Comparison of ENCODE assay signal across 8 mouse cellular contexts in genomic region chr8:123442351-123442750, GRCm38 (mm10). TPM values are rescaled to one million over a fixed set of nuclear protein-coding genes. Genes with fewer than 3 reads are reported as not detected.
A peak's percentile ranks its signal among the peaks of the same experiment; 100 is the strongest.
DNase-seq lines count a peak whose midpoint lies in the region; ATAC-seq and TF ChIP-seq lines count a peak whose summit lies in the region.

No protein-coding gene starts in this region.

- TF ChIP-seq POLR2A in embryonic fibroblast, embryonic 13.5 days (IDR thresholded peaks at IDR 0.05; ENCODE audit: low read depth, low read length): peak; percentile 47

- H3K27me3 ChIP-seq in kidney, embryonic 14.5 days (ENCODE audit: control insufficient read depth, insufficient read depth, low read length): no peaks in the 10 kb centered on the region
- no peaks in the 10 kb centered on the region for H3K27me3 ChIP-seq in limb, embryonic 10.5 days (ENCODE audit: low read depth, poor library complexity, severe bottlenecking)
- no peaks in the 10 kb centered on the region for H3K27me3 ChIP-seq in neural tube, embryonic 12.5 days (replicated peaks)

- TF ChIP-seq CTCF in embryonic fibroblast, embryonic 13.5 days (IDR thresholded peaks at IDR 0.05; ENCODE audit: borderline replicate concordance, insufficient read depth, low read length): no peak

- 0 out of 2 replicates have a peak overlapping the region, but pooled peaks have one; percentile 61 for H3K4me2 ChIP-seq in kidney, embryonic 14.5 days (replicated peaks; ENCODE audit: low read depth, low read length)
- peak overlapping the region; percentile 77; the same call in 1 of the 2 replicates for H3K4me2 ChIP-seq in neural tube, embryonic 12.5 days (replicated peaks)

- no peaks in the 10 kb centered on the region for H3K9me3 ChIP-seq in kidney, embryonic 14.5 days (ENCODE audit: control insufficient read depth, low read length)
- H3K9me3 ChIP-seq in limb, embryonic 10.5 days (replicated peaks): no peaks in the 10 kb centered on the region
- no peaks in the 10 kb centered on the region for H3K9me3 ChIP-seq in neural tube, embryonic 12.5 days

- H3K4me3 ChIP-seq in kidney, embryonic 14.5 days (ENCODE audit: low read length): no peak overlapping the region
- H3K4me3 ChIP-seq in embryonic fibroblast, embryonic 13.5 days (ENCODE audit: insufficient read depth, low read length): no peak overlapping the region
- H3K4me3 ChIP-seq in limb, embryonic 10.5 days: peak overlapping the region; percentile 76
- H3K4me3 ChIP-seq in neural tube, embryonic 12.5 days: no peak overlapping the region; the same call in 1 of the 2 replicates

- no peak overlapping the region for H3K27ac ChIP-seq in kidney, embryonic 14.5 days (ENCODE audit: low read depth, low read length)
- H3K27ac ChIP-seq in embryonic fibroblast, embryonic 13.5 days (ENCODE audit: insufficient read depth, low read length): no peak overlapping the region
- H3K27ac ChIP-seq in limb, embryonic 10.5 days: peak overlapping the region; percentile 96; the same call in 1 of the 2 replicates
- no peak overlapping the region for H3K27ac ChIP-seq in neural tube, embryonic 12.5 days

- H3K4me1 ChIP-seq in kidney, embryonic 14.5 days (ENCODE audit: control insufficient read depth, insufficient read depth, low read length): 0 out of 2 replicates have a peak, but pooled peaks cover 5% of the 10 kb centered on the region
- H3K4me1 ChIP-seq in embryonic fibroblast, embryonic 13.5 days (ENCODE audit: control insufficient read depth, insufficient read depth, low read length): no peaks in the 10 kb centered on the region; the same call in 1 of the 2 replicates
- peaks cover 13% of the 10 kb centered on the region for H3K4me1 ChIP-seq in limb, embryonic 10.5 days
- peaks cover 9% of the 10 kb centered on the region; the same call in 1 of the 2 replicates for H3K4me1 ChIP-seq in neural tube, embryonic 12.5 days

- no peak overlapping the region for H3K9ac ChIP-seq in kidney, embryonic 14.5 days (ENCODE audit: low read depth, low read length)
- no peak overlapping the region for H3K9ac ChIP-seq in neural tube, embryonic 12.5 days

- WGBS in kidney, embryonic 14.5 days: 86% methylated on average over 5 of the region's 5 CpGs
- WGBS in limb, embryonic 10.5 days: 78% methylated on average over 5 of the region's 5 CpGs
- 83% methylated on average over 5 of the region's 5 CpGs for WGBS in neural tube, embryonic 12.5 days

- H3K36me3 ChIP-seq in kidney, embryonic 14.5 days (ENCODE audit: control insufficient read depth, insufficient read depth, low read length): no peaks in the 10 kb centered on the region
- H3K36me3 ChIP-seq in limb, embryonic 10.5 days: peaks cover 19% of the 10 kb centered on the region
- H3K36me3 ChIP-seq in neural tube, embryonic 12.5 days: no peaks in the 10 kb centered on the region

- DNase-seq in kidney, adult 11 months: no peak
- DNase-seq in limb, embryonic 10.5 days (ENCODE audit: low spot score): no peak
- no peak for DNase-seq in cerebellum, adult 9-11 months
- no peak for DNase-seq in layer of hippocampus, adult 9-11 months
- no peak for DNase-seq in cerebellum, postnatal 25 days

- ATAC-seq in kidney, embryonic 14.5 days (ENCODE audit: low FRiP score, low TSS enrichment): no peak
- no peak; the same call in 1 of the 2 replicates for ATAC-seq in neural tube, embryonic 12.5 days (ENCODE audit: low FRiP score, low read depth)

RNA-seq across cellular contexts. Expression of gene Def8, which starts 19.0 kb away (rescaled TPM):
- 24.2 and 35.7 TPM in 2 replicates for polyA plus RNA-seq in kidney, embryonic 14.5 days (2014; fragmentation: Nextera tagmentation; extraction: Ambion mirVana)
- 33.5 and 36.4 TPM in 2 replicates for polyA plus RNA-seq in embryonic fibroblast, embryonic 13.5 days (2011; ENCODE audit: insufficient read length, low read depth, missing spikeins)
- 43.6 and 44.1 TPM in 2 replicates for polyA plus RNA-seq in limb, embryonic 10.5 days (2016; fragmentation: Nextera tagmentation; extraction: Ambion mirVana)
- 43.2 and 45.1 TPM in 2 replicates for polyA plus RNA-seq in neural tube, embryonic 12.5 days (2016; fragmentation: Nextera tagmentation; extraction: Ambion mirVana)

RNA-seq across cellular contexts. Expression of gene Tubb3, which starts 31.1 kb away (rescaled TPM):
- polyA plus RNA-seq in kidney, embryonic 14.5 days (2014; fragmentation: Nextera tagmentation; extraction: Ambion mirVana): 1.2 and 1.9 TPM in 2 replicates
- polyA plus RNA-seq in embryonic fibroblast, embryonic 13.5 days (2011; ENCODE audit: insufficient read length, low read depth, missing spikeins): 25.5 and 32.0 TPM in 2 replicates
- 6.9 and 7.9 TPM in 2 replicates for polyA plus RNA-seq in limb, embryonic 10.5 days (2016; fragmentation: Nextera tagmentation; extraction: Ambion mirVana)
- polyA plus RNA-seq in neural tube, embryonic 12.5 days (2016; fragmentation: Nextera tagmentation; extraction: Ambion mirVana): 1,217 and 1,244 TPM in 2 replicates

RNA-seq across cellular contexts. Expression of gene Afg3l1, which starts 35.4 kb away (rescaled TPM):
- polyA plus RNA-seq in kidney, embryonic 14.5 days (2014; fragmentation: Nextera tagmentation; extraction: Ambion mirVana): 36.2 and 43.2 TPM in 2 replicates
- 28.7 and 30.1 TPM in 2 replicates for polyA plus RNA-seq in embryonic fibroblast, embryonic 13.5 days (2011; ENCODE audit: insufficient read length, low read depth, missing spikeins)
- 57.2 and 65.0 TPM in 2 replicates for polyA plus RNA-seq in limb, embryonic 10.5 days (2016; fragmentation: Nextera tagmentation; extraction: Ambion mirVana)
- 59.8 and 63.3 TPM in 2 replicates for polyA plus RNA-seq in neural tube, embryonic 12.5 days (2016; fragmentation: Nextera tagmentation; extraction: Ambion mirVana)

RNA-seq across cellular contexts. Expression of gene Mc1r, which starts 35.4 kb away (rescaled TPM):
- not detected in 2 replicates for polyA plus RNA-seq in kidney, embryonic 14.5 days (2014; fragmentation: Nextera tagmentation; extraction: Ambion mirVana)
- not detected in 2 replicates for polyA plus RNA-seq in embryonic fibroblast, embryonic 13.5 days (2011; ENCODE audit: insufficient read length, low read depth, missing spikeins)
- not detected in 2 replicates for polyA plus RNA-seq in limb, embryonic 10.5 days (2016; fragmentation: Nextera tagmentation; extraction: Ambion mirVana)
- 0.10 and 0.18 TPM in 2 replicates for polyA plus RNA-seq in neural tube, embryonic 12.5 days (2016; fragmentation: Nextera tagmentation; extraction: Ambion mirVana)

Comparison
In these comparisons a context has a peak if more than half of its experiments do, and no peak if none do; other contexts are left out.
1. RNA of gene Tubb3, which starts 31.1 kb away (polyA plus RNA-seq): 1,217 to 1,244 TPM in neural tube, embryonic 12.5 days; 25.5 to 32.0 TPM in embryonic fibroblast, embryonic 13.5 days, 6.9 to 7.9 TPM in limb, embryonic 10.5 days and 1.2 to 1.9 TPM in kidney, embryonic 14.5 days; every median in the first group is over 10 times any median in the second.